Mouse (Mus musculus) heart, adult 10 weeks (tissue): ENCODE data around the gene Soat2. TPM values are rescaled to one million over a fixed set of nuclear protein-coding genes. Genes with fewer than 3 reads are reported as not detected.

Experiments
- polyA plus RNA-seq: library from polyadenylated mRNA; stranded (reverse); fragments of 350-450 nt; fragmentation: Illumina TruSeq; extraction: RNeasy Lipid Tissue Mini Kit (QIAGEN cat#74804); gene quantifications from one replicate; pipeline ENCODE4 v1.2.3, GENCODE M21; 2014; ENCODE audit warnings: low read depth, low replicate concordance

The Soat2 gene
- polyA plus RNA-seq: not detected

GRCm38 (mm10) chr15:102150301-102151135, at the start of gene Soat2:
Gene Soat2 (plus strand): TSS chr15:102150526.

GRCm38 (mm10) chr15:102136129-102136758, 14.1 kb upstream of the Soat2 start, which contains the start of gene Spryd3:
Gene Spryd3 (minus strand): TSS chr15:102136234.

GRCm38 (mm10) chr15:102144274-102144711, 6.0 kb upstream of the Soat2 start, which contains the start of gene Igfbp6:
Gene Igfbp6 (plus strand): TSS chr15:102144362.

GRCm38 (mm10) chr15:102202971-102203834, 52.9 kb downstream of the Soat2 start, which contains the start of gene Zfp740:
Gene Zfp740 (plus strand): TSS chr15:102203249.

GRCm38 (mm10) chr15:102204674-102205505, 54.6 kb downstream of the Soat2 start, which contains the start of gene Csad:
Gene Csad (minus strand): TSS chr15:102204724.

Other genes with a start within 250 kb of the Soat2 start
- gene Krt4, start 225.8 kb upstream of the Soat2 start, polyA plus RNA-seq: not detected
- gene Krt79, start 210.2 kb upstream of the Soat2 start, polyA plus RNA-seq: 0.52 TPM
- not detected for gene Krt78, start 196.2 kb upstream of the Soat2 start, polyA plus RNA-seq
- 3.2 TPM for gene Krt8, start 146.0 kb upstream of the Soat2 start, polyA plus RNA-seq
- 4.3 TPM for gene Krt18, start 122.3 kb upstream of the Soat2 start, polyA plus RNA-seq
- 124 TPM for gene Eif4b, start 76.8 kb upstream of the Soat2 start, polyA plus RNA-seq
- gene Tns2, start 50.1 kb upstream of the Soat2 start, polyA plus RNA-seq: 177 TPM
- 17.0 TPM for gene Spryd3, start 14.3 kb upstream of the Soat2 start, polyA plus RNA-seq
- 46.2 TPM for gene Igfbp6, start 6.2 kb upstream of the Soat2 start, polyA plus RNA-seq
- 39.0 TPM for gene Zfp740, start 52.7 kb downstream of the Soat2 start, polyA plus RNA-seq
- gene Csad, start 54.2 kb downstream of the Soat2 start, polyA plus RNA-seq: 25.3 TPM
- 1.5 TPM for gene Itgb7, start 81.4 kb downstream of the Soat2 start, polyA plus RNA-seq
- 15.4 TPM for gene Rarg, start 107.0 kb downstream of the Soat2 start, polyA plus RNA-seq
- gene Gm9918, start 120.0 kb downstream of the Soat2 start, polyA plus RNA-seq: not detected
- 19.2 TPM for gene Mfsd5, start 128.9 kb downstream of the Soat2 start, polyA plus RNA-seq
- 3.6 TPM for gene Espl1, start 145.7 kb downstream of the Soat2 start, polyA plus RNA-seq
- gene Pfdn5, start 175.6 kb downstream of the Soat2 start, polyA plus RNA-seq: 278 TPM
- gene Myg1, start 181.2 kb downstream of the Soat2 start, polyA plus RNA-seq: 24.5 TPM
- gene Aaas, start 200.2 kb downstream of the Soat2 start, polyA plus RNA-seq: 12.0 TPM
- not detected for gene Sp7, start 216.7 kb downstream of the Soat2 start, polyA plus RNA-seq